Mouse (Mus musculus) adrenal gland, postnatal 14 days (tissue): ENCODE results near the gene Fndc9. TPM values are rescaled to one million over a fixed set of nuclear protein-coding genes. Genes with fewer than 3 reads are reported as not detected.

ENCODE experiments used
- DNase-seq: peaks from one replicate; pipeline ENCODE4 v3.0.0; 2021; ENCODE audit warnings: mixed read lengths
- total RNA-seq: library from RNA; stranded (reverse); gene quantifications from 2 replicates; pipeline ENCODE4 v1.2.3, GENCODE M21; 2021

Fndc9 gene
- total RNA-seq, 1 experiment from 2014 or later: not detected

GRCm38 (mm10) chr11:46276778-46277177 lies 41.4 kb downstream of the Fndc9 start:
- DNase-seq: peak; percentile 83

DNA sequence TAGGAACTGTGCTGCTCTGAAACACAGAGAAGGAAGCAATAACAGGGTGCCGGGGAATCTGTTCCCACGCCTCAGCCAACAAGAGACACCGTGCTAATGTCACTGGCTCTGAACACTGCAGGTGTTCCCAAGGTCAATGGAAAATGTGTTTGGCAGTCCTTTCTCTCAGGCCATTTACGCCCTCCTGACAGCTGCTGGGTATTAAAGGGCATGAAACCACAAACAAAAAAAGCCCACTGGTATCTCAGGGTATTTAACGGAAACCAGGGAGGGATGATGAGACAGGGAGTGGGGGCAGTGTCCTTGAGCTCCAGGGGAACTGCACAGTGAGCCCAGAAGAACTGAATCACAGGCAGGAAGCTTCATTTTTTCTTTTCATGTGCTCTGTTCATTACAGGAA lies 42.8 kb downstream of the Fndc9 start:
- DNase-seq: peak; percentile 39

DNA sequence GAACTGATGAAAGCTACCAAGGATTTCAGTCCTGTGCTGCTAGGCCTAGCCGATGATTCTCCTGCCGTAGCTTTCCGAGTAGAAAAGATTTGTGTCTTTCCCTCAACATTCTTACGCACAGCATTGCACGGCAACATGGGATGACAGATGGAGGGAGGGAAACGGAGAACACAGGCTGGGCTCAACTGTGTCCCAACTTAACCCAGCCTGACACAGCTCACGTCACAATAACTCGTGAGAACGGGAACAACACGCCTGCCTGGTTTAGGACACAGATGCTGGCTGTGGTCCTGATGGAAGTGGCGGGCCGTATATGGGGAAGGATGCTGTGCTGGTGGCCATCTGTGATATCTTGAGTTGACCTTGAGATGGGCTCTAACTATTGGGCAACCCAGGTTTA lies 43.4 kb downstream of the Fndc9 start:
- DNase-seq: no peak

- DNase-seq: no peak
Observed at GRCm38 (mm10) chr11:46282612-46283011, 47.3 kb downstream of the Fndc9 start.

DNA sequence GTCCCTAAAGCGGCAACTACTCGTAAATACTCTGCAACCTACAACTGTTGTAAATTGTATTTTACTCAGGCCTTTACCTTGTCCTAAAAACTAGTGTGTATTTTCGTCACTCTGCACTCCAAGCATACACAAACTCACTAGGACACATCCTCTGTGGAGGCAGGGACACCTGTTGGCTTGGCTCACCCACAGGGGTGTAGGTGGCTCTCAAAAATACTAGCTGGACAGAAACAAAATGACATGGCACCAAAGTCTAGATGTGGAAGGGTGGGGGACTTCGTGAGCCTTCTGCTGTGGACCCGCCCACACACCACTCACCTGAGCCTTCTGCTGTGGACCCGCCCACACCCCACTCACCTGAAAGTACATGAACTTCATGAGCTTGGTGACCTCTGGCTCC lies 48.5 kb downstream of the Fndc9 start:
- no peak for DNase-seq

GRCm38 (mm10) chr11:46286803-46287202 lies 51.5 kb downstream of the Fndc9 start:
- no peak for DNase-seq

GRCm38 (mm10) chr11:46288091-46288490 lies 52.8 kb downstream of the Fndc9 start:
- no peak for DNase-seq

- DNase-seq: no peak
Observed at GRCm38 (mm10) chr11:46289022-46289421, 53.7 kb downstream of the Fndc9 start.

Other genes starting within 250 kb of the Fndc9 start
- gene Gm12166, start 183.2 kb upstream of the Fndc9 start, total RNA-seq: 0.86 and 4.1 TPM in 2 replicates
- gene Adam19, start 179.5 kb upstream of the Fndc9 start, total RNA-seq: 10.7 and 13.2 TPM in 2 replicates
- gene Nipal4, start 69.0 kb upstream of the Fndc9 start, total RNA-seq: not detected in 2 replicates
- gene Cyfip2, start 77.3 kb downstream of the Fndc9 start, total RNA-seq: 47.1 and 47.7 TPM in 2 replicates
- 0.74 and 6.8 TPM in 2 replicates for gene Itk, start 154.0 kb downstream of the Fndc9 start, total RNA-seq
- not detected in 2 replicates for gene Fam71b, start 161.0 kb downstream of the Fndc9 start, total RNA-seq
- 31.1 and 39.6 TPM in 2 replicates for gene Med7, start 201.4 kb downstream of the Fndc9 start, total RNA-seq
- 0.96 and 1.5 TPM in 2 replicates for gene Havcr2, start 219.4 kb downstream of the Fndc9 start, total RNA-seq